Mouse (Mus musculus): ENCODE data around the gene Usp5.
A peak's percentile ranks its signal among the peaks of the same experiment; 100 is the strongest.
"Not testable (repeated sequence)": the region's sequence is repeated elsewhere in the genome, so short reads cannot be mapped to it uniquely, and the experiment has no call there.

Gene Usp5

GRCm38 (mm10) chr6:124840241-124841167 lies 11.2 kb upstream of the Usp5 start, which contains the start of gene Gnb3:
Gnb3 (minus strand) TSS chr6:124840275.
- no peak for DNase-seq (ENCODE audit: low spot score)

- DNase-seq (ENCODE audit: low spot score), result no peak
These were observed 10.5 kb upstream of the Usp5 start for GRCm38 (mm10) chr6:124839805-124840204.

- DNase-seq (ENCODE audit: low spot score), result no peak
These were observed 7.1 kb upstream of the Usp5 start for GRCm38 (mm10) chr6:124836411-124836810.

GRCm38 (mm10) chr6:124835531-124835930 lies 6.2 kb upstream of the Usp5 start:
- DNase-seq (ENCODE audit: low spot score), result no peak

GRCm38 (mm10) chr6:124834512-124835081 lies 5.3 kb upstream of the Usp5 start:
- DNase-seq (ENCODE audit: low spot score), result no peak

GRCm38 (mm10) chr6:124831649-124832048 lies 2.4 kb upstream of the Usp5 start:
- no peak for DNase-seq (ENCODE audit: low spot score)

GRCm38 (mm10) chr6:124831199-124831598 lies 1.9 kb upstream of the Usp5 start:
- not testable (repeated sequence) for DNase-seq (ENCODE audit: low spot score)

- peak; percentile 95 for DNase-seq (ENCODE audit: low spot score)
These were observed 766 bp upstream of the Usp5 start for GRCm38 (mm10) chr6:124829799-124830700.

- DNase-seq (ENCODE audit: low spot score), result no peak
These were observed 1.1 kb downstream of the Usp5 start for GRCm38 (mm10) chr6:124828101-124828592.

GRCm38 (mm10) chr6:124822049-124822448 lies 7.2 kb downstream of the Usp5 start:
- DNase-seq (ENCODE audit: low spot score), result no peak

GRCm38 (mm10) chr6:124820891-124821290 lies 8.4 kb downstream of the Usp5 start:
- no peak for DNase-seq (ENCODE audit: low spot score)

GRCm38 (mm10) chr6:124817971-124818370 lies 11.3 kb downstream of the Usp5 start:
- no peak for DNase-seq (ENCODE audit: low spot score)

- DNase-seq (ENCODE audit: low spot score), result no peak
These were observed 11.7 kb downstream of the Usp5 start for GRCm38 (mm10) chr6:124817563-124817962.

- no peak for DNase-seq (ENCODE audit: low spot score)
These were observed 12.2 kb downstream of the Usp5 start for GRCm38 (mm10) chr6:124817125-124817524.

GRCm38 (mm10) chr6:124816611-124817010 lies 12.7 kb downstream of the Usp5 start:
- no peak for DNase-seq (ENCODE audit: low spot score)

- no peak for DNase-seq (ENCODE audit: low spot score)
These were observed 14.2 kb downstream of the Usp5 start for GRCm38 (mm10) chr6:124814858-124815774.

- DNase-seq (ENCODE audit: low spot score), result no peak
These were observed 14.8 kb downstream of the Usp5 start for GRCm38 (mm10) chr6:124814448-124814847.

GRCm38 (mm10) chr6:124813933-124814332 lies 15.4 kb downstream of the Usp5 start, which contains the start of gene Tpi1:
Tpi1 (minus strand) TSS chr6:124814296.
- peak; percentile 92 for DNase-seq (ENCODE audit: low spot score)

GRCm38 (mm10) chr6:124813496-124813895 lies 15.8 kb downstream of the Usp5 start:
- peak; percentile 74 for DNase-seq (ENCODE audit: low spot score)

- no peak for DNase-seq (ENCODE audit: low spot score)
These were observed 16.4 kb downstream of the Usp5 start for GRCm38 (mm10) chr6:124812848-124813247.
